Mouse (Mus musculus) CH12.LX (cell line): ENCODE measurements at regions not wholly inside any gene's neighbourhood (a gene's known extent, or its start where the extent isn't known, plus 50 kb on each side); places are given as distances from the start of the nearest gene placed in this dataset.

Experiments
- DNase-seq: peaks from one replicate; pipeline ENCODE4 v3.0.0-alpha.2; 2013; ENCODE audit errors: extremely low read depth
- H3K27ac ChIP-seq: 2 replicates; pipeline ENCODE4 v1.5.1; 2012; ENCODE audit warnings: low read depth, mild to moderate bottlenecking, control low read depth, moderate library complexity; ENCODE audit not compliant: insufficient read depth
- H3K27me3 ChIP-seq: replicated peaks from 2 replicates; pipeline ENCODE3; 2012; ENCODE audit warnings: inconsistent platforms
- H3K36me3 ChIP-seq, 2 experiments: replicated peaks in 1 of 2; 2 replicates each; pipeline versions ENCODE3 to v1.6.1; 2012; ENCODE audit warnings: inconsistent platforms in 1 of 2, low read length in 1 of 2, mild to moderate bottlenecking in 1 of 2, mixed read lengths in 1 of 2, moderate library complexity in 1 of 2; ENCODE audit not compliant: control insufficient read depth in 1 of 2, insufficient read depth in 1 of 2
- H3K4me1 ChIP-seq, 2 experiments: 2 replicates each; pipeline ENCODE4 v1.6.1; 2012; ENCODE audit warnings: inconsistent platforms in 1 of 2, moderate library complexity in 1 of 2; ENCODE audit not compliant: insufficient read depth in 2 of 2, control insufficient read depth in 1 of 2
- H3K4me2 ChIP-seq: 2 replicates; pipeline ENCODE4 v1.6.1; 2012; ENCODE audit warnings: low read depth, mild to moderate bottlenecking, control low read depth; ENCODE audit not compliant: poor library complexity, insufficient read depth, severe bottlenecking
- H3K4me3 ChIP-seq, 3 experiments: fragments of 150-350 bp in 1 of 3; sonication (generic) in 1 of 3; replicated peaks in 1 of 3; 2 replicates each; pipeline versions ENCODE3 to v1.5.1; 2011 to 2012; ENCODE audit warnings: low read depth in 2 of 3, low read length in 2 of 3, mild to moderate bottlenecking in 2 of 3, moderate library complexity in 2 of 3, control low read depth in 1 of 3, improper control_type of control experiment in 1 of 3, inconsistent platforms in 1 of 3, mixed read lengths in 1 of 3; ENCODE audit not compliant: poor library complexity in 1 of 3
- H3K79me2 ChIP-seq: replicated peaks from 2 replicates; pipeline ENCODE4 v1.6.1; 2012; ENCODE audit warnings: mild to moderate bottlenecking, moderate library complexity; ENCODE audit not compliant: control insufficient read depth, poor library complexity, insufficient read depth, severe bottlenecking; ENCODE audit errors: extremely low read depth
- H3K9ac ChIP-seq: 2 replicates; pipeline ENCODE4 v1.6.1; 2012; ENCODE audit warnings: low read depth, mild to moderate bottlenecking, control low read depth, moderate library complexity; ENCODE audit not compliant: insufficient read depth
- H3K9me3 ChIP-seq: replicated peaks from 2 replicates; pipeline ENCODE3; 2012; ENCODE audit warnings: low read length, inconsistent platforms, mixed read lengths
- CHD1 ChIP-seq: IDR thresholded peaks from 2 replicates; pipeline ENCODE4 v1.6.1; 2012; ENCODE audit warnings: low read depth, low read length, improper control_type of control experiment, inconsistent platforms
- CHD2 ChIP-seq: IDR thresholded peaks from 2 replicates; pipeline ENCODE4 v1.6.1; 2011; ENCODE audit warnings: low read length, improper control_type of control experiment
- CTCF ChIP-seq, 2 experiments: IDR thresholded peaks in 1 of 2; conservative IDR thresholded peaks in 1 of 2; 2 replicates each; pipeline ENCODE4 v1.5.1; 2011 to 2012; ENCODE audit warnings: low read depth in 2 of 2, low read length in 2 of 2, improper control_type of control experiment in 1 of 2, inconsistent platforms in 1 of 2, mild to moderate bottlenecking in 1 of 2, moderate library complexity in 1 of 2
- E2F4 ChIP-seq: IDR thresholded peaks from 2 replicates; pipeline ENCODE4 v1.6.1; 2011; ENCODE audit warnings: low read depth, low read length, improper control_type of control experiment; ENCODE audit not compliant: insufficient replicate concordance
- ETS1 ChIP-seq: conservative IDR thresholded peaks from 2 replicates; pipeline ENCODE4 v1.6.1; 2012; ENCODE audit warnings: low read depth, mild to moderate bottlenecking, inconsistent platforms, low read length, improper control_type of control experiment, moderate library complexity
- HCFC1 ChIP-seq: IDR thresholded peaks from 2 replicates; pipeline ENCODE4 v1.6.1; 2012; ENCODE audit warnings: low read depth, mild to moderate bottlenecking, inconsistent platforms, low read length, improper control_type of control experiment
- JUN ChIP-seq: IDR thresholded peaks from 2 replicates; pipeline ENCODE4 v1.6.1; 2011; ENCODE audit warnings: low read depth, mild to moderate bottlenecking, low read length, improper control_type of control experiment, moderate library complexity; ENCODE audit not compliant: insufficient read depth
- JUND ChIP-seq: conservative IDR thresholded peaks from 2 replicates; pipeline ENCODE4 v1.6.1; 2011; ENCODE audit warnings: low read depth, low read length, improper control_type of control experiment
- KAT2A ChIP-seq: IDR thresholded peaks from 2 replicates; pipeline ENCODE4 v1.6.1; 2012; ENCODE audit warnings: low read length, improper control_type of control experiment, inconsistent platforms; ENCODE audit not compliant: insufficient replicate concordance
- MAZ ChIP-seq: IDR thresholded peaks from 2 replicates; pipeline ENCODE4 v1.6.1; 2012; ENCODE audit warnings: low read depth, mild to moderate bottlenecking, inconsistent platforms, low read length, improper control_type of control experiment, moderate library complexity
- MEF2A ChIP-seq: IDR thresholded peaks from 2 replicates; pipeline ENCODE4 v1.6.1; 2014; ENCODE audit warnings: low read depth, mild to moderate bottlenecking, inconsistent platforms, low read length, improper control_type of control experiment, borderline replicate concordance
- MXI1 ChIP-seq: IDR thresholded peaks from 2 replicates; pipeline ENCODE4 v1.6.1; 2011; ENCODE audit warnings: mild to moderate bottlenecking, low read depth, low read length, improper control_type of control experiment
- MYC ChIP-seq: IDR thresholded peaks from 2 replicates; pipeline ENCODE4 v1.6.1; 2011; ENCODE audit warnings: low read depth, mild to moderate bottlenecking, improper control_type of control experiment, low read length
- NELFE ChIP-seq: IDR thresholded peaks from 2 replicates; pipeline ENCODE4 v1.6.1; 2011; ENCODE audit warnings: low read depth, low read length, improper control_type of control experiment
- NRF1 ChIP-seq: IDR thresholded peaks from 2 replicates; pipeline ENCODE4 v1.6.1; 2014; ENCODE audit warnings: low read depth, mild to moderate bottlenecking, inconsistent platforms, low read length, improper control_type of control experiment, moderate library complexity
- PAX5 ChIP-seq: IDR thresholded peaks from 2 replicates; pipeline ENCODE4 v1.6.1; 2012; ENCODE audit warnings: low read length, inconsistent platforms, mixed read lengths
- POLR2A ChIP-seq: IDR thresholded peaks from 2 replicates; pipeline ENCODE4 v1.6.1; 2011; ENCODE audit warnings: low read depth, mild to moderate bottlenecking, improper control_type of control experiment, low read length
- RCOR1 ChIP-seq: conservative IDR thresholded peaks from 2 replicates; pipeline ENCODE4 v1.6.1; 2012; ENCODE audit warnings: low read depth, mild to moderate bottlenecking, inconsistent platforms, low read length, improper control_type of control experiment
- SIN3A ChIP-seq: IDR thresholded peaks from 2 replicates; pipeline ENCODE4 v1.6.1; 2012; ENCODE audit warnings: low read length, improper control_type of control experiment, inconsistent platforms
- UBTF ChIP-seq: IDR thresholded peaks from 2 replicates; pipeline ENCODE4 v1.6.1; 2012; ENCODE audit warnings: low read depth, mild to moderate bottlenecking, inconsistent platforms, low read length, improper control_type of control experiment, moderate library complexity
- ZC3H11A ChIP-seq: IDR thresholded peaks from 2 replicates; pipeline ENCODE4 v1.6.1; 2012; ENCODE audit warnings: low read depth, mild to moderate bottlenecking, inconsistent platforms, low read length, improper control_type of control experiment
- ZMIZ1 ChIP-seq: IDR thresholded peaks from 2 replicates; pipeline ENCODE4 v1.6.1; 2012; ENCODE audit warnings: low read depth, mild to moderate bottlenecking, inconsistent platforms, low read length, improper control_type of control experiment
- ZNF384 ChIP-seq: IDR thresholded peaks from 2 replicates; pipeline ENCODE4 v1.6.1; 2012; ENCODE audit warnings: low read depth, low read length, improper control_type of control experiment, inconsistent platforms
- dilution Hi-C: fragments of 300-500 bp; cut with MboI; formaldehyde crosslinking; loops from 2 replicates; pipeline ENCODE4 v1.14.3; 2020; ENCODE audit warnings: low sequenced_read_pairs; ENCODE audit not compliant: extremely low pct_unique_long_range_greater_than_20kb, extremely low pct_ligation_motif_present
- in situ Hi-C: fragments of 300-500 bp; cut with MboI; formaldehyde crosslinking; loops from 3 replicates; pipeline ENCODE4 v1.14.3; 2019; ENCODE audit warnings: low sequenced_read_pairs, low pct_ligation_motif_present, low pct_unique_long_range_greater_than_20kb, mixed read lengths

GRCm38 (mm10) chr5:75248279-75248678, 96.2 kb downstream of the Pdgfra start:
- Histone ChIP-seq H3K4me1 (no peaks in the 10 kb centered on the region), H3K36me3 (peaks cover 0 to 35% of the 10 kb centered on the region in 2 experiments), H3K9ac (no peak overlapping the region), H3K9me3 (no peaks in the 10 kb centered on the region), H3K27ac (no peak overlapping the region), H3K4me2 (no peak overlapping the region), H3K79me2 (no peaks in the 10 kb centered on the region), H3K4me3 (no peak overlapping the region), H3K27me3 (no peaks in the 10 kb centered on the region)
- in situ Hi-C loops: no loop called here
- DNase-seq: no peak
- TF ChIP-seq RCOR1: no peak
- TF ChIP-seq HCFC1: no peak
- TF ChIP-seq CTCF (conservative IDR thresholded peaks at IDR 0.05 in 1 of 2, IDR thresholded peaks at IDR 0.05 in 1 of 2; ENCODE audit: low read depth in 2 of 2, low read length in 2 of 2): no peak
- no peak for TF ChIP-seq MEF2A
- no peak for TF ChIP-seq MXI1
- TF ChIP-seq PAX5: no peak
- no peak for TF ChIP-seq ZMIZ1
- no peak for TF ChIP-seq JUN
- TF ChIP-seq MAZ: no peak
- TF ChIP-seq ZC3H11A: no peak
- TF ChIP-seq CHD2: no peak
- TF ChIP-seq NELFE: no peak
- TF ChIP-seq UBTF: no peak
- no peak for TF ChIP-seq JUND
- no peak for TF ChIP-seq ETS1
- TF ChIP-seq POLR2A: no peak
- no peak for TF ChIP-seq ZNF384
- dilution Hi-C loops: no loop called here

GRCm38 (mm10) chr5:75249671-75250070, 97.6 kb downstream of the Pdgfra start:
- DNase-seq: no peak
- in situ Hi-C loops: no loop called here
- no peak overlapping the region for H3K9ac ChIP-seq
- no peaks in the 10 kb centered on the region for H3K27me3 ChIP-seq
- H3K79me2 ChIP-seq: no peaks in the 10 kb centered on the region
- H3K36me3 ChIP-seq: peaks cover 0 to 37% of the 10 kb centered on the region in 2 experiments
- no peak overlapping the region for H3K4me3 ChIP-seq
- H3K27ac ChIP-seq: no peak overlapping the region
- TF ChIP-seq SIN3A: no peak
- no peak for TF ChIP-seq E2F4
- no peak for TF ChIP-seq CHD1
- no peak for TF ChIP-seq ETS1
- no peak for TF ChIP-seq JUN
- TF ChIP-seq KAT2A: no peak
- no peak for TF ChIP-seq CTCF (conservative IDR thresholded peaks at IDR 0.05 in 1 of 2, IDR thresholded peaks at IDR 0.05 in 1 of 2; ENCODE audit: low read depth in 2 of 2, low read length in 2 of 2)
- TF ChIP-seq MYC: no peak
- no peak for TF ChIP-seq NRF1
- TF ChIP-seq, all 38 proteins: peak for 0
- H3K4me2 ChIP-seq: no peak overlapping the region
- no peaks in the 10 kb centered on the region for H3K9me3 ChIP-seq
- dilution Hi-C loops: no loop called here
- no peaks in the 10 kb centered on the region for H3K4me1 ChIP-seq
